Mouse (Mus musculus): ENCODE data around the gene Gm28043.
"Not testable (repeated sequence)": the region's sequence is repeated elsewhere in the genome, so short reads cannot be mapped to it uniquely, and the experiment has no call there.

Gm28043 gene

DNA sequence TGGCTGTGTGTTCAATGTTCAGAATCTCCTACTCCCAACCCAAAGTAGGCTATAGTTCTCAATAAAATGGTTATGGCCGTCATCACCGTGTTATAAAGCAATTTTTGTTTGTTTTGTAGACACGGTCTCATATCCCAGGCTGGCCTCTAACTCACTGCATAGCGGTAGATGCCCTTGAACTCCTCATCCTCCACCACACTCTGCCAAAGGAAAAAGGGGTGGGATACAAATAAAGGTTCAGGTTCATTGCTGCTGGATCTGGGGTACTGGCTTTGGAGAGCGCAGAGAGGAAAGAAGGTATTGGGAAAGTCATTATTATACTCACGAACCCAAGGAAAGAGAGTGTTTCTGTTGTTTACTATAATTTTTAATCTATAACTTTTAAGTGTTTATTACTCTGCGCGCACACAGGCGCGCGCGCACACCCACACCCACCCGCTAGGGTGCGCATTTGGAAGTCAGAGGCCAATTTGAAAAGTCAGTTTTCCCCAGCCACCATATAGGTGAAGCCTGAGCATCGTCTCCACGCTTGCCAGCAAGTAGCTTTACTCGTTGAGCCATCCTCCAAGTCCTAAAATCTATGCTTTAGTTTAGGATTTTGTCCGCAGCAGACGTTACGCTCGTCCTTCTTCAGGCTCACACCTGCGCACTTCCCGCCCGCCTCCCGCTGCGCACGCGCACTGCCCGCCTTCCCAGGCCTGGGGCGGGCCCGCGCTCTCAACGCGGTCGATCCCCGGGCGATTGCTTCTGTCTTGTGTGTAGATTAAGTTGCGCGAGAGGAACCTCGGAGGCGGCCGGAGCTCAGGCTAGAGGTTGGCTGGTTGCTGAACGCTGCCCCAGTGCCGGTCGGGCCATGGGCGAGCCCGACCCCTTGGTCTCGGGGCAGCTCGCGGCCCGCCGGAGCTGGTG lies at the start of gene Gm28043, which contains the start of gene Rnf8:
Gene Gm28043, plus strand, starts transcription at position 762 of the 909 bp plus-strand sequence.
Gene Rnf8, plus strand, starts transcription at position 676 of the 909 bp plus-strand sequence.
- peak; percentile 76 for DNase-seq (ENCODE audit: low spot score)

DNA sequence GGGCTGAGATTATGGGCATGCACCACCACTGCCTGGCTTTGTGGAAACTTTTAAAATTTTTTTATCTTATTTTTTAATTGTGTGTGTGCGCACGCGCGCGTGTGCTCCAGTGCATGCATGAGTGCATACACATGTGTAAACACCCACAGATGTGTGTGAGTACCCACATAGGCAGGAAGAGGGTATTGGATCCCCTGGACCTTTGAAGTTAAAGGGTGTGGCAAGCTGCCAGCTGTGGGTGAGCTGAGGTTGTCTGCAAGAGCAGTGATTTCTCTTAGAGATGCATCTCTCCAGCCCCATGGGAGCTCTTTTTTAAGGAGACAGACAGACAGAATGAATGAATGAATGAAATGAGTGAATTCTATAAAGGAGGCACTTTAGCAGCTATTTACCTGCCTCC lies 49.2 kb upstream of the Gm28043 start:
- no peak for DNase-seq (ENCODE audit: low spot score)

DNA sequence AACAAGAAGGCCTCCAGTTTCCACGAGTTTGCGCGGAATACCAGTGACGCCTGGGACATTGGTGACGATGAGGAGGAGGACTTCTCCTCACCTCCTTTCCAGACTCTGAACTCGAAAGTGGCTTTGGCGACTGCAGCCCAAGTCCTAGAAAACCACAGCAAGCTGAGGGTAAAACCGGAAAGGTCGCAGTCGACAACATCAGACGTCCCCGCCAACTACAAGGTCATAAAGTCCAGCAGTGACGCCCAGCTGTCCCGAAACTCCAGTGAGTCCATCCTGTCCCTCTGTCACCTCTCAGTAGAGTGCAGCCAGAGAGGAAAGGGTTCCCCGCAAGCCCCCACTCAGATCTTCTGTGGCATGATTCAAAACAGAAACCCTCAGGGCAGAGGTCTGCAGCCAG lies 46.2 kb upstream of the Gm28043 start:
- DNase-seq (ENCODE audit: low spot score) = no peak

DNA sequence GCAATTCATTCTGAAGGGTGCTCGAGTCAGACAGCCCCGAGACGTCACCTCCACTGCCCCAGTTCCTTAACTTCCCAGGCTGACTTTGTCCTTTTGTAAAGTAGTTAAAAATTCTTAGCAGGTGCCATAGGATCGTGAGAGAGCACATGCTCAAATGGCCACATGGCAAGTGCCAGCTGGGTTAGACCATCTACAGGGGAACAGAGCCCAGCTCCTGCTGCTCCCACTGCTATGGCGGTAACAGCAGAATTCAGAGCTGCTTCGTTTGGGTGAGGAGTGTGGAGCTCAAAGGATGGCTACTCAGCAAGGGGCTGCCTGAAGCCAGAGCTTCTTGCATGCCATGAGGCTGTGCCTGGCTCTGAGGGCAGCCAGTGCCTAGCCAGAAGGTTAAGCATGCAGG lies 44.8 kb upstream of the Gm28043 start:
- no peak for DNase-seq (ENCODE audit: low spot score)

DNA sequence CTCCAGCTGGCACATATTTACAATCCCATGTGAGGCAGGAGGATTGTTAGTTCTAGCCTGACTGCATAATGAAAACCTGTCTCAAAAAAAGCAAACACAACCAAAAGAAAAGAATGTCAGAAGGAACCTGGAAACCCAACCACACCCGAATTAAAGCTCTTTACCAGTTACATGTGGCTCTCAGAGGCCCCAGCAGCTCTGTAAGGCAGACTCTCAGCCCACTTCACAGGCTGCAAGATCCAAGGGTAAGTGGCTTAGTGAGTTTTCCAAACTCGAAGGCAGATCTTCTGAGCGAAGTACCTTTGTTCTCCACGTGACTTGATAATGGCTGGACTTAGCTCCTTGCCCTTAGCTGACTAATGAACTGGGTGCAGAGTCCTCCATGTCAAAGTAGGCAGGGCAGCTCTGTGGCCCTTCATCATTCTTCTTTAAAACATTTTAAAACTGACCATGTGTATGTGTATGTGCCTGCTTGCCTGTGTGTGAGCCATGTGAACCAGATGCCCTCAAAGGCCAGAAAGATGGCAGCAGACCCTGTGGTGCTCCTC lies 35.0 kb upstream of the Gm28043 start:
- no peak for DNase-seq (ENCODE audit: low spot score)

DNA sequence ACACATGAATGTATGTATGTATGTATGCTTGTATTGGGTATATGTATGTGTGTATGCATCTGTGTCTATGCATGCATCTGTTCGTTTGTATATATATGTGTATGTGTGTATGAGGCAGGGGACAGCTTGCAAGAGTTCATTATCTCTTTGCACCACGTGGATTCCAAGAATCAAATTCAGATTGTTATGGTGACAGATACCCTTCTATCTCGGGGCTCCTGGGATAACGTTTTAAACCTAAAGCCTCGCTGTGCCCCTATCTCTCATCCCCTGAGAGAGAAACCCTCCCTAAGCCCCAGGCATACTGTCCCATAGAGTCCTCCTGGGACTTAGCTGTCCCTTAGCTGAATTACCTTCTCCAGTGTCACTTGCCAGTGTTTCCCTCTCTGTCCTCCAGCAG lies 31.1 kb upstream of the Gm28043 start:
- DNase-seq (ENCODE audit: low spot score) = no peak

DNA sequence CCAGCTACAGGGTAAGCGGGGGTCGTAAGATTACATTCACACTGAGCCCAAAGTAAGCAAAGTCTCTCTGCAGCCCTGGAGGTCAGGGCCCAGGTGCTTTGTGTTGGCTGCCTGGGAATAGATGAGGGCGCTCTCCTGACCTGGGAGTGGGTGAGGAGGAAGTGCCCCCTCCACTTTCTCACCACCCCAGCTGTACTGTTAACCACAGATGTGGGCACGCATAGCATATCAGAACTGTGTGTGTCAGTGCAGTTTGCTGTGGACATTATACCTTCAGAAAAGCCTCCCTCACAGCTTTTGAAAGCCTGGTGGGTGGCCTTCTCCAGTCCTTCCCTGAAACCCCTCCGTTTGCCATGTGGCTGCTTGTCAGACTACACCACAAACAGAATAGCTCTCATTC lies 30.4 kb upstream of the Gm28043 start:
- DNase-seq (ENCODE audit: low spot score) = no peak

DNA sequence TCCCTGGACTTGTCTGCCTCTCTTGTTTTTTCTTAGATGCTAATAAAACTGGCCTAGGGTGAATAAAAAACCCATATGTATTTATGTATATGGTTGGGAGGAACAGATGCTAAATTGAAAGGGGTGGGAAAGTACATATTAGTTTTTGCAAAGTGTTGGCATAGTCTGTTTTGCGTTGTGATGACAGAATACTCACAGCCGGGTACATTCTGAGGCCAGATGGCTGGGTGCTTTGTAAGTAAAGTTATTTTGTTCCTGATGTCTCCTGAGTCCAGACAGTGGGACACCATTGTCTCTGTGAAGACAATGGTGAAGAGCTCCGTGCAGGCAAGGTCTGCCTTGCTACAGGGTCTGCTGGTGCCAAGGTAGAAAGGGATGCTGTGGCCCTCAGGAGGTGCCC lies 29.9 kb upstream of the Gm28043 start:
- no peak for DNase-seq (ENCODE audit: low spot score)

DNA sequence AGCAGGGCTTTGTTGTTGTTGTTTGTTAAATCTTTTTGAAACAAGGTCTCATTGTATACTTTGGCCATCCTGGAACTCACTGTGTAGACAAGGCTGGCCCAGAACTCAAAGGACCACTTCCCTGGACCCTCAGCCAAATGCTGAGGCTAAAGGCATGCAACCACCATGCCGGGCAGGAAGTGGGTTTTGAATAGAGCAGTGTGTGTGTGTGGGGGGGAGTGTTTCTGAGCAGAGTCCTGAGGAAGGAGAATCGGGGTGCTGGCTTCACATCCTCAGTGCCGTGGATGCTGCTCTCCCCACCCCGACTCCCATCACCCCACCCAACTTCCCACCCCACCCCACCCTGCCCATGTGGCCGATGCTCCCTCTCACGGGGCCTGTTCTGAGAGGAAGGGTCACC lies 29.2 kb upstream of the Gm28043 start:
- DNase-seq (ENCODE audit: low spot score) = no peak

DNA sequence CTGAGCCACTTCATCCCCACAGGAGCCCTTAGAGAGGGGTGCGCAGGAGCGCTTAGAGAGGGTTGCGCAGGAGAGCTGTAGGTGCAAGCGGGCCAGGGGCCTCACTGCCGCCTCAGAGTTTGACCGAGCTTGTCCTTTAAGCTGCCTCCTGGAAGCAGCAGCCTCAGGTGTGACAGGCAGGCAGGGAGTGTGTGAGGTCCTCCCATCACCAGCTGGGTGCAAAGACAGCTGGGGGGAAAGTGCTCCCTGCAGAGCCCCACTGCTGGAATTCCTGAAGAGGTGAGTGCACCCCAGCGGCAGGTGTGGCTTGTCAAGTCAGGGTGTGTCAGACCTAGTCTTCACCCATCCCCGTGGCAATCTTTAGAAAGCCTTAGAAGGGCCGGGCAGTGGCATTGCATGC lies 27.8 kb upstream of the Gm28043 start:
- DNase-seq (ENCODE audit: low spot score) = no peak

DNA sequence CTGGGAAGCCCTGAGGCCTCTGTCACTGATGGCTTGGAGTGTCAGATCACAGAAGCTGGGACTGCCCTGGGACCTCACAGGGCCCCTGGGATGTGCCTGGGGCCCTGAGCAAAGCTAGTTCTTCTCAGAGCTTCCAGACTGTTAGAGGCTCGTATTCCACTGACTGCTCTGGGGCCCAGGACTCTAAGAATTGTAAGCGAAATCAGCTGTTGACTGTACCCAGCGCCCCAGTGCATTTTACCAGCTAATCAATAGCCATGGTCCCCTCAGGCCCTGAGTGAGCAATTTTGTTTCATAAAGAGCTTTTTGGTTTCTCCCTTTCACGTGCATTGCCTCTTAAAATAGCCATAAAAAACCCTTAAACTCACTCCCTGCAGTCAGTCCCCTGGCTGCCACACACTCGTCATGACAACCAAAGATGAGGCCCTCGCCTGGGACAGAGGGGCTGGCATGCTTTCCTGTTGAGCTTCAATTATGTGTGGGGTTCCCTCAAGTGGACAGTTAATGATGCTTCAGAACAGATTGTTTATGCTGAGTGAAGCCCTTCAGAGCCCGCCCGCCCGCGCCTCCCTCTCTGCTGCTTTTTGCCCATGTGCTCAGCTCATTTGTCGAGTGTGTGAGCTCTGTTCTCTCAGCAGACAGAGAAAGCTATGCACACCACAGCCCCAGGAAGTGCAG lies 25.3 kb upstream of the Gm28043 start:
- DNase-seq (ENCODE audit: low spot score) = no peak

DNA sequence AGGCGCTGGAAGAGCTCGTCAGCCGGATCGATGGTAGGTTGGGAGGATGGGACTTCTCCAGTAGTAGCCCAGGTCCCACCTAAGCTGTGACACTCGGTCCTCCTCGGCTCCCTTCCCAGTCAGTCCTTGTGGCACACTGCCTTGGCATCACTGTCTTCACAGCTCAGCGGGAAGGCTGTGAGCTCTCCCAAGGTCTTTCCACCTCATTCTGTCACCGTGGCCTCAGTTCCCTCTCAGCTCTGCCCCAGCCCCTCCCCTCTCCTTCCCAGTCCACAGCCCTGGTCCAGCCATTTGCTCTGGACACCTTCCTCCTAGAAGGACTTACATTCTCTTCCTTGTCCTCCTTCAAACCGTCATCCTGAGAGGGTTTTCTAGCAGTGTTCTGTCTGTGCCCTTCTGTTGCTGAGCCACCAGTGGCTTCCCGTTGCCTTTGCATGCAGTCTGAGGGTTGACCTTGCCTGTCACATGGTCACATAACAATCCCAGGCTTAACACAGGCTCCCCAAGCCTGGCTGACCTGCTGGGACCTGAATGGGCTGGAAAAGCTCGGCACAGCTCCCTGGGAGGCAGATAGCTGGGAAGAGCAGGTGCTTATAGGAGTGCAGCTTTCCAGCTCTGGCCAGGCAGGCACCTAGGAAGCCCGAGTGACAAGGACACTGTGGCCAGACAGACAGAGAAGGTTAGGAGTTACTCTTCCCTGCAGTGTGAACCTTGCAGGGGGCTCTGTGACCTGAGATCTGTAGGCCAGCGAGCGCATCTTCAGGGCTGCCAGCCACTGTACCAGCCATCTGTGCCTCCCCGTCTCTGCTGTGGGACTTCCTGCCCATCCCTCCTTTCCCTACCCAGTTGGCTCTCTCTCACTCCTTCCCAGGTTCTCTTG lies 18.5 kb upstream of the Gm28043 start:
- no peak for DNase-seq (ENCODE audit: low spot score)

DNA sequence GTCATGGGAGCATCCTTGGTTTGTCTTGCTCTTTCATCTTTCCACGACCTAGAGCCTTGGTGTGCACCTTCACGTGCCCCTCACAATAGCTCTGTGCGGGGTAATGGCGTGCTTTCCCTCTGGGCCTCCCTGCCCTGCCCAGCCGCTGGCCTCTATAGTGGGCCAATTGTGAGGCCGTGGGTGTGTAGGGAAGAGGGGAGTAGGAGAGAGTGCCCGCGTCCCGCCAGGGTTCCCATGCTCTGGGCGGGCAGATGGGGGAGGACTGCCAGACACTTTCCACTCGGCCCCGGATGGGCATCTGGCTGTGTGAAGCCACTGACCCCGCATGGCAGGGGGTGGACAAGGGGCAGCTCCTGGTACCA lies 17.9 kb upstream of the Gm28043 start:
- DNase-seq (ENCODE audit: low spot score) = no peak

DNA sequence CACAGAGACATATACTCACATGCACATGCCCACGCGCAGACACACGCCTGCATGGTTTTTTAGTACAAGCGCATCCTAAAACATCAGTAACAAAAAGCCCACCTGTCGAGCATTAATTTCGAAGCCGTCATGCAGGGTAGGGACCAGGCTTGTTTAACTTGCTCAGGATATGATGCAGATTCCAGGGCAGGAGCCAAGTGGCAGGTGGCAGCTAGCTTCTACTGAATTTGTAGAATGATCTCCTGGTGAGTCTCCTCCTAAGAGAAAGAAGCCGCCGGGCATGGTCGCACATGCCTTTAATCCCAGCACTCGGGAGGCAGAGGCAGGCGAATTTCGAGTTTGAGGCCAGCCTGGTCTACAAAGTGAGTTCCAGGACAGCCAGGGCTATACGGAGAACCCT lies 15.6 kb upstream of the Gm28043 start:
- DNase-seq (ENCODE audit: low spot score) = no peak

DNA sequence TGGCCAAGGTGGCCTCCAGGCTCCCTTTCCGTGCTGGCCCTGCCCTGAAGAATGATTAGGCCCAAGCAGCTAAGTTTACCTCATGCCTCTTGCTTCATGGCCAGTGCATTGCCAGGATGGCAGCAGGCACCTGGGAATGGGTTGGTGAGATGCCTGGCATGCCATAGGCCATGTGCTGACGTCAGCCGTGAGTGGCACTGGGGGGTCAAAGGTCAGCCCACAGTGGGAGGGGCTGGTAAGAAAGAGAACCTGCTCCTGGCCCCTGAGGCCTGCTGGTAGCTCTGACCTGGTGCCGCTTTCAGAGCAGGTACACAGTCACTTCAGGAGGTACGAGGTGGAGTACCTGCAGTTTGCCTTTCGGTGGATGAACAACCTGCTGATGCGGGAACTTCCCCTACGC lies 15.1 kb upstream of the Gm28043 start:
- DNase-seq (ENCODE audit: low spot score) = no peak

DNA sequence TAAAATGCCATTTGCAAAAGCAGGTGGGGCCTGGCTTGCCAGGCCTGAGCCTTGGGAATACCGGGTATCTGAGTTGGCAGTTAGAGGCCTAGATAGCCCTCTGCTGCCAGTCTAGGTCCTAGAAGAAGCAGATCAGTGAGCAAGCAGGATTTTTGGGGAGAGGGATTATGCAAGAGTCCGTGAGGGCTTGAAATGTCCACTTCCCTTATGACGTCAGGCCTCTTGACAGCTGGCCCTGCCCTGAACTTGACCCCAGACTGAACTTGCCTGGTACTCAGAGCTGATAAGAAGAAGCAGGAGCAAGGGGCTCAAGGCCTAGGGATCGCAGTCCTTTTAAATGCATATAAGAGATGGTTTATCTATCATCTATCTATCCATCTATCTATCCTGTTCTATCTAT lies 13.3 kb upstream of the Gm28043 start:
- DNase-seq (ENCODE audit: low spot score) = no peak

DNA sequence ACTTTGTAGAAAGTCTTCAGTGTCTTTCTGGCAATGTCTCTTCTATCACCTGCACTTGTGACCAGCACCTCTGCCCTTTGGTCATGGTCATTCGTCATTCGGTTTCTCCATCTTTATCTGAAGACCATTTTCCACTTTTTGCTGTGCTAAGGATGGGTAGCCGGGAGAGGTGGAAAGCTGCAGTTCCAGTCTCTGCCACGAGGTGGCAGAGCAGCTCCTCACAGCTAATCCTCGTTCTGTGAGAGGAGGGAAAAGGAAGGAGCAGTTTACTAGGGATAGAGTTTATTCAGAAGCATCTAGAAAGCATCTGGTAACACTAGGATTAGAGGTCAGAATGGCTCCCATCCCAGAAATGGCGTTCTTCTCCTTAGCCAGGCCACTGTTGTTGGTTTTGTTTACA lies 11.4 kb upstream of the Gm28043 start:
- DNase-seq (ENCODE audit: low spot score) = no peak

DNA sequence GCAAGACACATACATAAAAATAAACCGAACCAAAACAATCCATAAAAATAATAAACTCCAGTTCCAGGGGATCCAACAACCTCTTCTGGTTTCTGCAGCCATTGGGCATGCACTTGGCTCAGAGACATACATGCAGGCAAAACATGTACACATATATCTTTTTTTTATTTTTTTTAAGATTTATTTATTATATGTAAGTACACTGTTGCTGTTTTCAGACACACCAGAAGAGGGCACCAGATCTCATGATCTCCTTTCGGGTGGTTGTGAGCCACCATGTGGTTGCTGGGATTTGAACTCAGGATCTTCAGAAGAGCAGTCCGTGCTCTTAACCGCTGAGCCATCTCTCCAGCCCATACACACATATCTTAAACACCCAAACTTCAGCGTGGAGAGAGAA lies 1.2 kb upstream of the Gm28043 start:
- not testable (repeated sequence) for DNase-seq (ENCODE audit: low spot score)

DNA sequence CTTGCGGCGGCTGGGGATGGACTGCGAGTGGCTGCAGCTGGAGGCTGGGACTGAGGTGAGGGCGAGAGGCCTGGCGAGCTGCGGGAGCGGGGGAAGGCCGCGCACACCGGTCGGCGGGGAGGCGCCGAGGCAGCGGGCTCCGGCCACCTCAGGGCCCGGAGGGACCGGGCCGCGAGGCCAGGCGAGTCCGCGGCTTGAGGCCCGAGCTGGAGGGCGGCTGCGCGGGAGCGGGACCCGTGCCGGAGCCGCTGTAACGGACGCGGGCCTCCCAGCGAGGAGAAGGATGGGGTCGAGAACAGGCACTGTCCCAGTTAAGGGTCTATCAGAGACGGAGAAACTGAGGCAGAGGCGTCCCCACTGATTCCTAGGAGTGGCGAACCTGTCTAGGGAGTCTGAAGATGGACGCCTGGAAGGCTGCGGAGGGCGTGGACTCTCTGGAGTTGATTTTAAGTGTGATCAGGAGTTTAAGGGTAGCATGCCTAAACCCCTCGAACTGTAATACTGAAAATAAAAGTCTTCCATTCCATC lies 412 bp downstream of the Gm28043 start:
- DNase-seq (ENCODE audit: low spot score) = no peak

DNA sequence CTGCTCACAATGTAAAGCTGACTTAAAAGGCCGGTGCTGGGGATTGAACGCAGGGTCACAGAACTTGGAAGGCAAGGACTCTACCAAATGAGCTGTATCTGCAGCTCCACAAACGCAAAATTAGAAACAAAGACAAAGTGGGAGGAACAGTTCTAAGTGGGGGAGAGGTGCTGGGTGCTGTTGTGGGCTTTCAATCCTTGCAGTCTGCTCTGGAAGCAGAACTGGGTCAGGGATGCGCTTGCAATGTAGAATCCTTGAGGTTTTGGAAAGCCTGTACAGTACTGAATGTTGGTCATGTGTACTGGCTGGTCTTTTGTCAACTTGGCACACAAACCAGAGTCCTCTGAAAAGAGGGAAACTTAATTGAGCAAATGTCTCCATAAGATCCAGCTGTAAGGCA lies 940 bp downstream of the Gm28043 start:
- no peak for DNase-seq (ENCODE audit: low spot score)

DNA sequence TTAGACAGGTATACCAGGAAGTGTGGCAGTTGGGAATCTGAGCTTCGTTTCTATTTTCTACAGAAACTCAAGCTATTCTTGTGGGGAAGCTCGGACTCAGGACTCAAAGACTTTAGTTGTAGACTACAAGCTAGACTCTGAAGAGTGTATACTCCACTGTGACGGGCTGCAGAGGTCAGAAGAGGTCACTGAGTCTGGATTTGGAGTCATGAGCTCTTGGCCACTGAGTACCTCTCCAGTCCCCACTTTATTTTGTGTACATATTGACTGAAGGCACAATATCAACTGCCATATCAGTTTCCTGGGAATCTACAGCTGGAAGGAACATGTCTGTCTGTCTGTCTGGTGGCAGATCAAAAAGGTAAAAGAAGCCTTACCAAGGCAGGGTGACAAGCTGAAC lies 4.6 kb downstream of the Gm28043 start:
- DNase-seq (ENCODE audit: low spot score) = no peak

DNA sequence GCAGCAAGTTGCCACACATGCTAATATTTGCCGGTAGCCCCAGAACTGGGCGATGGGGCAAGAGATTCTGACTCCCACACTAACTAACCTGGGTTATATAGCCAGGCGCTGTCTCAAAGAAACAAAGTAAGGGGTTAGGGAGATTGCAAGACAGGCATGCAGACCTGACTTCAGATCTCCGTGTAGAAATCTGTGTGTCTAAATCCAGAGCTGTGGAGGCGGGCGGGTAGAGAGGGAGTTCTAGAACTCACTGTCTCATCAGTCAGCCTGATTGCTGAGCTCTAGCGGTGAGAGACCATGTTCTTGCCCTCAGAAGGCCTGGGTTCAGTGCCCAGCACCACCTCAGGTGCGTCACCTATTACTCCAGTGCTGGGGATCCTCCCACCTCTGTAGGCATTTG lies 8.8 kb downstream of the Gm28043 start:
- no peak for DNase-seq (ENCODE audit: low spot score)

Data from urinary bladder, postnatal 10 days (tissue).